Mouse (Mus musculus) B cell, adult 62 days (primary cell): ENCODE results near the gene Lmln. TPM values are rescaled to one million over a fixed set of nuclear protein-coding genes. Genes with fewer than 3 reads are reported as not detected.

Experiments
- total RNA-seq: library from RNA; stranded (reverse); gene quantifications from 4 replicates; pipeline ENCODE4 v1.2.4, GENCODE M21; 2023

The Lmln gene
- 1.5 to 3.1 TPM (median 2.6 TPM) in 4 replicates for total RNA-seq

GRCm38 (mm10) chr16:33062024-33062681 is at the start of gene Lmln:
TSS of gene Lmln (plus strand) at chr16:33062521.

GRCm38 (mm10) chr16:33056095-33056785 is 6.1 kb upstream of the Lmln start, which contains the start of the genes Iqcg and Rpl35a:
TSS of gene Iqcg (minus strand) at chr16:33056218.
TSS of gene Rpl35a (plus strand) at chr16:33056453.

Other genes with a start within 250 kb of the Lmln start
- 71.3 to 81.9 TPM (median 75.7 TPM) in 4 replicates for gene Fyttd1, start 185.0 kb upstream of the Lmln start, total RNA-seq
- 142 to 181 TPM (median 160 TPM) in 4 replicates for gene Rubcn, start 184.8 kb upstream of the Lmln start, total RNA-seq
- gene Lrch3, start 148.4 kb upstream of the Lmln start, total RNA-seq: 70.1 to 72.6 TPM (median 70.6 TPM) in 4 replicates
- gene Iqcg, start 6.3 kb upstream of the Lmln start, total RNA-seq: 0.30 to 0.72 TPM in 2 of 4 replicates, not detected in the others
- 1,050 to 1,129 TPM (median 1,120 TPM) in 4 replicates for gene Rpl35a, start 6.1 kb upstream of the Lmln start, total RNA-seq
- 23.8 to 25.8 TPM (median 24.6 TPM) in 4 replicates for gene Osbpl11, start 122.5 kb downstream of the Lmln start, total RNA-seq
- 47.7 to 57.6 TPM (median 50.5 TPM) in 4 replicates for gene Snx4, start 188.9 kb downstream of the Lmln start, total RNA-seq